1 mouse cellular context compared by ENCODE assay signal in the genomic region with DNA sequence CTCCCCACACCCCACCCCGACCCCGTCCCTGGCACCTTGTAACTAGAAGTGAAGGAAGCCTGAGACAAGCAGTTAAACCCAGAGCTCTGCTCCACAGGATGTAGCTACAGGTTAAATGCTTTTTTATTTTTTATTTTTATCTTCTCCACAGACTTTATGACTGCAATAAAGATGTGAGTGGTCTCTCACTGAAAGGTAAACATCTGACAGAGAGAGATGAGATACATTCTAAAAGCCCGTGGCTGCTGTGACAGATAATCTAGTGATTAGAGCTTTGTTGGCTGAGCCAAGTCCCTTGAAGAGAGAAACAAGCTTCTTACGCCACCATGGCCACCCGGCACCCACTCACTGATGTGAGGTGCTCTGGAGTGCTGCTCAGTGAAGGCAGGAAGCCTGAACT.
A peak's percentile ranks its signal among the peaks of the same experiment; 100 is the strongest.
TF ChIP-seq lines count a peak whose summit lies in the region.

No protein-coding gene starts in this region.

TF ChIP-seq in MEL, 35 proteins besides CTCF, POLR2A, EP300 and RAD21:
- peak; percentile 62; the same call in 1 of the 2 replicates for TF ChIP-seq TCF12 (IDR thresholded peaks at IDR 0.05; ENCODE audit: low read depth, low read length)
- peak; percentile 49; the same call in 1 of the 2 replicates for TF ChIP-seq GATA1 (IDR thresholded peaks at IDR 0.05; ENCODE audit: low read depth, low read length)
- TF ChIP-seq GABPA (IDR thresholded peaks at IDR 0.05; ENCODE audit: low read depth, low read length) = no peak
